Mouse (Mus musculus): ENCODE measurements at regions not wholly inside any gene's neighbourhood (a gene's known extent, or its start where the extent isn't known, plus 50 kb on each side); places are given as distances from the start of the nearest gene placed in this dataset.
"Not testable (repeated sequence)": the region's sequence is repeated elsewhere in the genome, so short reads cannot be mapped to it uniquely, and the experiment has no call there.

DNA sequence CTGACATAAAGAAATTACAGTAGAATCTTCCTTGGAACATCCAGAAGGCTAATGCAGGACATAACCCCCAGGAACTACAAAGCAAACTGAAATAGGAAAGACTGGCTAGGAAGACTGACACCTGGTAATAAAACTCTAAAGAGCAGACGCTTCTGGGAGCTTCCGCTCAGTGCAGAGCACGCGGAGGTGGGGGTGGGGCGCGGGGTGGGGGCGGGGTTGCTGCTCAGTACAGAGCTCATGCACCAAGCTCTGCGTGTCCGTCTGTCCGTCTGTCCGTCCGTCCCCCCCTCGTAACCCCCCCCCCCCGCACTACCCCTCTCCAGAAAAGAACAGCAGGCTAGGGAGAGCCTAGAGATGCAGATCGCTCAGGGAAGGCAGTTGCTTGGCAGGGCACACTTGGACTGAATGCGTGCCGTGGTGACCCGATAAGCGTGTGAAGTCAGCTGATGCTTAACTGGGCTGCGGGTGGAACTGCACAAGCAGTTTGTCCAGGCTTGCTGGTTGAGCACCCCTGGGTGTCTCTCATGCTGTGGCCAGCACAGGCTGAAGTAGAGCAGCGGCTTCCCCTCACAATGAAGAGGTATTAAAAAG is 137.9 kb upstream of the Rapgef5 start:
- DNase-seq (ENCODE audit: low spot score in 2 of 2), result no peak

DNA sequence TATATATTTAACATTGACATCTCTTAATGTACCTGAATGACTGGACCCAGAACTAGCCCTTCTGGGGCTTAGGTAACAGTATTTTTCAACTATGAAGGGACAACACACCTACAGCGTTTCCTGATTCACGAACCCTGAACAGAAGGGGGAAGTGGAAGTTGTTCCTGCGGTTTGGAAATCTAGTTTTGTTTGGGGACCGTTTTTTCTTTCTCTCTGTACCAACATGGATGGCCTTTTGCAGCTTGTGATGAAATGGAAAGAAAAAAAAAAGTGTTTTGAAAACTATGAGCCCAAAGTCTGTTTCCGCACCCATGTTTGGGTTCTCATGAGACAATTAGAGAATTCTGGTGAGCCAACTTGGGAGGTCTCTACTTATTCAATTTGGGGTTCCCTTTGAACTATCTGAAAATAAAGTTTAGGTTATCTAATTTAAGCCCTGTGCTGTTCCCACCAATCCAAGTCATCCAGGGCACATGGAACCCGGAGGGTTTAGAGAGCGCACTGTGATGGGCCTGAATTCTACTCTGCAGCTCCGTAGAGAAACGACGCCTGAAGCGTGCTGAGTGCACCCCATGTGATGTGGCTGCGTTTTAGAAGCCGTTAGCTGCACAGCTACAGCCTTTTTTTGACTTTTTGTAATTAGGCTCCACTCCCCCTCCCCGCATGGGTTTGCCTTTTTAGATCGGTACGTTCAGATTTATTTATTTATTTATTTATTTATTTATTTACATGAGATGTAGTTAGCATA is 137.0 kb upstream of the Rapgef5 start:
- DNase-seq (ENCODE audit: low spot score in 2 of 2), result no peak

DNA sequence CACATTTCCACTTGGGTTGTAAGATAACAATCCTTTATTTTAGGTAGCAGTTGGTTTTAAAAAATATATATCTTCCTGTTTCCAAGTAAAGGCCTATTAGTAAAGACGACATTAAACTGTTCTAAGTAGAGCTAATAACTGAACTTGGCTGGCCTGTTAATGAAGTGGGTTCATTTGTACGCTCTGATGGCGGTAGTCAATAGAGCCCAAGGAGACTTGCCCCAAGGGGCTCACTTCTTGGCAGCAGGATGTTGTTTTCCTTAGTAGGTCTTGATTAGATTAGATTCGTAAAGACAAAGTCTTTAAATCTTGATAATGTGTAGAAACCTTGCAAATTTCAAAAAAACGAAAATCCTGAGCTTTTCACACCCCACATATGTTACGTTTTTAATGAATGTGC is 135.4 kb upstream of the Rapgef5 start:
- DNase-seq (ENCODE audit: low spot score in 2 of 2), result no peak

DNA sequence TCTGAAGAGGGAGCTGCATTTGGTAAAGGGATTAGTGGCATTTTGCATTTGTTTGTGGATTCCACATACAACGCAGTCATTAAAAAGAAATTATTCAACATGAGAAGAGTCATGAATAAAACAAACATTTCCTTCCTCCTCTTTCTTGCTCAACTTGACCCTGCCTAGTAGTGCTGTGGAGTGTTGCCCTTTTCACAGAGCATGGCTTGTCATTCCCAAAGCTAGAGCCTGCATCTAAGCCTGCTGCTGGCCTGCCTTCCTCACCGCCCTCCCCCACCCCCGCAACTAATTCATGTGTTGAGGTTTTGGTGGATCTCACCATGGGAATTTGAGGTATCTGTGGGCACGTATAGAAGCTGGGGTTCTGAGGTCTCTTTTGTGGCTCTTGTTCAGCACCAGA is 133.6 kb upstream of the Rapgef5 start:
- not testable (repeated sequence) for DNase-seq (ENCODE audit: low spot score in 2 of 2)

DNA sequence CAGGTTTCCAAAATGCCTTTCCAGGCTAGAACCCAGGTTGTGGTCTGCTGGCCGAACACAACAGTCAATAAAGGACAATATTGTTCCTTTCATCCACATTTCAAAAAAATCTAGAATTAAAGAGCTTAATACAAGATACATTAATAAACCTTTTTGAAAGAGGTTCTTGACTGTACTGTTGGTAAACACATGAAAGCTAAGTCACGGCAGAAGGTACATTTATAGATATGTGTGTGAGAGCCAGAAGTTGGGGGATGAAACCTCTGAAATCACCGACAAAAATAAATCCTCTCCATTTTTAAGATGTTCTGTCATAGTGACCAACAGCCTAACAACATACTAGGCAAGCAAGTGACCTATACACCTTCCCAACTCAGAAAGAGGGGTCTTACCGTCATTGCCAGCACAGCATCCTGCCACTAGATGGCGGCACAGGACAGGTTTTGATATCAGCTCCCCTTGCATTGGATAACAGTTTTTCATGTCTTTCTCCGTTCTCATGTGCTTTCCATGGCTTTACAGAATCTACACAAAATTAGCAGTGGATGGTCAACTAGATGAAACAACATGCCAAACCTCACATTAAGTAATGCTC is 131.1 kb upstream of the Rapgef5 start:
- peak; percentile 70 to 83 for DNase-seq (ENCODE audit: low spot score in 2 of 2)

DNA sequence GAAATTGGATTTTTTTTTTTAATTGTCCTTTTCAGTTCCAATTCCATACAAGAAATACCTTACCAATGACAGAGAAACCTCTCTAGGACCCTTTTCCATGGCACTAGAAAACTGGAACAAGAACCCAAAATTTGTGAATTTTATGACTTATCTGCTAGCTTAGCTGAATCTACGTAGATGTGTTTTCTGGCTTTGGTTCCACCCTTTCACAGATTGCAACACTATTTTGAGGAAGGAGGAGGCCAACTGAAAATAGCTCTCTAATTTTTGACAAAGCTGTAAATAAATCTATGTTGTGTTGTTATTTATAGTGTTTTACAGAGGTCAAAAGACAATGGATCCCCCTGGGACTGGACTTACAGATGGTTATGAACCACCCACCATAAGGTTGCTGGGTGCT is 130.6 kb upstream of the Rapgef5 start:
- DNase-seq (ENCODE audit: low spot score in 2 of 2), result no peak

DNA sequence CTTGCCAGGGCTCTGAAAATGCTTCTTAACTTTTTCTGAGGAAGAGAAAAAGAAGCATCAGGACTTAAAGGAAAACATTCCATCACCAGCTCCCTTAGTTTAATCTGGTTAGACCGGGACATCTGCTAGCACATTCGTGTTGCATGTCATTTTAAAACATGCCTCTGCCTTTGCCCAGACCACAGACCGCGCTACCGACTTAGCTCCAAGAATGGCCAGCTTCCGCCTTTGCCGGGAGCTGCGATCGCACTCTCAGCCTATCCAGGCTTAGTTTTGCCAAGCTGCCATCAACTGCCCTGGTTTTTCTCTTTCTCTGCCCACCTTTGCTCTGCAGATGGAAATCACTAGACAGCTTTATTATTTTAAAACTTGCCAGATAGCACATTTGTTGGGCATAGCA is 129.3 kb upstream of the Rapgef5 start:
- DNase-seq (ENCODE audit: low spot score in 2 of 2), result peak; percentile 37 to 58

DNA sequence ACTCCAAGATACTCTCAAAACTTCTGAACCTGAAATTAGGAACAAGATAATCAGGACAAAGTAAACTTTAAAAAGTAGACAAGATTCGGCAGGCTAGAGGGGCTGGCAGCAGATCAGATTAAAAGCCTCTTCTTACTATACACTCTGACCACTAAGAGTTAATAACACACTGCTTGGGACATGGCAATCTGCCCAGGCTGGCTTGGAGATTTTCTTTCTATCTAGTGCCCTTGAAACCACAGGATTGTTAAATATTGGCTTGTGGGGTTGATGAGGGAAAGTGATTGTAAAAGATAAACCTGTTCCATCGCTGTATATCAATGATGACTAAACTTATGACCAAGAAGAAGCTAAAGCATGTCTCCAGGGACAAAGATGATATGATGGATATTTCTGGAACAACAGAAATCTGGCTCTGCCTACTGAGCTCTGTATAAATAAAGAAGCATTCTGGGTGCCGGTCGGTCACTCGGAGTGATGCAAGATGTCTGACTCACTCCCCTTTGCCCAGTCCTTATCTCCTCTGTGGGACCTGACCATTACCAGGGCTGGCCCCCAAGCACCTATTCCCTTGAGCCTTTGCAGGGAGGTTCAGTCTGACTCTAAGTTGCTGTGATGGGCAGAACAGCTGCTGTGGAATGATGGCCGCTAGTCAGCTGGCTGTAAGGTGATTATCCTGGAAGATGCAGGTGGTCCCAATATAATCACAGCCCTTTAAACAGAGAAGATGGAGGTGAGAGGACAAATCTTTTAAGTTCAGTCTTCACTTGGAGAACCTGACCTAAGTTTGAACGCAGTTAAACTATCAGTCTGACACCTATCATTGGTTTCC is 126.5 kb upstream of the Rapgef5 start:
- no peak for DNase-seq (ENCODE audit: low spot score in 2 of 2)

DNA sequence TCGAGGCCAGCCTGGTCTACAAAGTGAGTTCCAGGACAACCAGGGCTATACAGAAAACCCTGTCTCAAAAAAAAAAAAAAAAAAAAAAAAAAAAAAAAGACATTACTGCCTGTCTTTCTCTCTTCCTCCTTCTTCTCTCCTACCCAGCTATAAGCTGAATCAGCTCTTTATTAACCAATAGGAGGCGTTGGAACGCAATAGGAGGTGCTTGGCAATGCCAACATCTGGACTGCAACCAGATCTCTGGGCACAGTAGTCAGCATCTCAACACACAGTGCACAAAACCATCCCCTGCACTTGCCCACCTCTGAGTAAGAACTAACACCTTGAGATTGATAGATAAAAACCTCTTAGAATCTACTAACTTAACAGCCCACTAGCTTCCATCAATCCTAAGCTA is 118.8 kb upstream of the Rapgef5 start:
- DNase-seq (ENCODE audit: low spot score in 2 of 2), result no peak

DNA sequence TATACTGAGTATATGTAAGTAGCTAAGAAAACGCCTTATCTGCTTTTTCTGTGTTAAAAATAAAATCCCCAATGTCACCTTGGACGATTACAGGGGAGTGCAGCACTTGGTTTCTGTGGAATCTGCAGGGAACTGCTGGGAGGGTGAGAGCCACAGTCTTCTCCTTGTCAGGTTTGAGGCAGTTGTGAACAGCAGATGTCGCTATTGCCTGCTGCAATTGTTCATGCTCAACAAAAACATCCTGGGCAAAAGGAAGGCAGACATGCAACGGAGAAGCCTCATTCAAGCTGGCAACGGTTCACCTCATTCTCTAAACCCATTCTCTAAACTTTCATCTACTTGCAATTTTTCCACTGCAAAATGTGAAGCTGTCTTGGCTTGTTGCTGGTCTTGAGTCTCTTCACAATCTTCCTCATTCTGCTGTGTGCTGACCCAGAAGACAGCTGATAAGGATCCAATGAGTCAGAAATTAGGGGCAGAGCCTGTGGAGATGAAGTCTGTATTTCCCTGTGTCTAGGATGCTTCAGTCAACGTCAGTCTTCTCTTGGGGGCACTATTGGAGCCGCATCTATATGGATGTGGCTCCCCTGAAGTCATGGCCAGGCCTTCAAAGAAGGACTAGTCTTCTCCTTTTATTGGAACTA is 112.6 kb upstream of the Rapgef5 start:
- peak; percentile 77 to 88 for DNase-seq (ENCODE audit: low spot score in 2 of 2)

DNA sequence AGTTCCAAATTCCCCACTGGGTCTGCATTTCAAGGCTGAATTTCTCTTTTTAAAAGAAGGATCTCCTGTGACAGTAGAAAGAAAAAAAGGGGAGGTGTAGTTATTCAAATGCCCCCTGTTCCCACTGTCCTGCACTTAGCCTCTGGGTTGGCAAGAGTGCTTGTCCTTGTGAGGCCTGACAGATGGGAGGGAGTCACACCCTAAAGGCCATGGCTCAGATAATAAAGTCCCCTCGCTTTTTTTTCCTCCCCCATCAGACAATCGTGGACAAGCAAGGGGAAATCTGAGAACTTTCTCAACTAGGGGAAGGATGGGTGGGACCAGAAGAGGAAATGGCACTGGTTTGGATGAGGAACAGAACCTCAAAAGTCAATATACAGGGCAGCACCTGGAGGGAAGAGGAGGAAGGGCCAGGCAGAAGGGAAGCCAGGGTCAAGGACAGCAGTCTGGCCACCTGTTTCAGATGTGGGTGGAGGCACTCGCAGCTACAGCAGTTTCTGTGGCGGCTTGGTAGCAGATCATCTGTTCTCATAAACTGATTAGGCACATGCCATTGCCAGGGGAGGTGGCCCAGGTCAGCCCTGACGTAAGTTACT is 112.0 kb upstream of the Rapgef5 start:
- no peak for DNase-seq (ENCODE audit: low spot score in 2 of 2)

DNA sequence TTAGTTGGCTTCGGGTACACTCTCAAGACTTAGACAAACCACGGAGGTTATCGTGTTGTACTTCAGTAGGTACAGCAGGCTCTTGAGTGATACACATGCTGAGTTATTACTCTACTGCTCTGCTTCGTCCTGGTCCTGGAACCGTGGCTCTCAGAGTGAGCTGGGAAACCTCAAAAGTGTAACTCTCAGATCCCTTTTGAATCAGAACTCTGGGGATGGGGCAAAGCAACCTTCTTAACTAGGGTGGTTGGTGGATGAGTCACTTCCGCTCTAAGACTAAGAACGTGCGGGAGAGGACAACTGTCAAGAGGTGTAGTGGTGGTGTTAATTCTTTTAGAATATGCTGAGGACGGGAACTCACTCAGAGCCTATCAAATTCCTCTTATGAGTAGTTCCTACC is 109.4 kb upstream of the Rapgef5 start:
- DNase-seq (ENCODE audit: low spot score in 2 of 2), result no peak

DNA sequence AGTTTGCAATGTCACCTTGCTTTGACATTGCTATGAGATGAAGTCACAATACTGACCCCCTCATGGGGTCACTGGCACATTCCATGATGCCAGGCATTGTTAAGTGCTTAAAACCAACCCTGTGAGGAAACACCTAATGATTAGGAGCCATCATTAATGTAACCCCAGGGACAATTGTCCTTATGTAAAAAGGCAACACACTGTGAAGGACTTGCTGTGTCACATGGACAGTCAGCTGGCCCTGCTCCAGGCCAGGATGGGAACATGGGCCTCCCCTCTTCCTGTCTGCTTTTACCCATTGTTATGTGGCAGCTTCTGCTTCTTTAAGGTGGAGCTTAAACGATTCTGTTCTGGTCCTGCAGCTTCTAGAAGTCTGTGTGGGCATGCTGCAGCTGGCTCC is 105.7 kb upstream of the Rapgef5 start:
- no peak for DNase-seq (ENCODE audit: low spot score in 2 of 2)

DNA sequence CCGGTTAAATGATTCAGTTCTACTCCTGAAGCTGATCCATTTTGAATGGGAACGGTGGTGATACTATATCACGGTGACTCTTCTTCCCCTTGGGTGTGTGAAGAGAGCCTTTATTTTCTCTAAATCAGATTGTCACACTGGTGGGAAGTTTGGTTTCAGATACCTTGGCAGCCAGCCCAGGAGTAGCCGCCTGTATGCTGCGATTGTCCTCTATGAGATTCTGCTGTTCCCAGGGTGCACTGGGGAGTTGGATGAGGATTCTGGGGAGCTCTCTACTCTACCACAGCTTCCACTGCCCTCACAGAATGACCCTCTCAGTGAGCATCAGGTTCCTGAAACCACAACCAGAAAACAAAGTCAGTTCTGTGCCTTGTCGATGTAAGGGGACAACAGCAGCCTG is 104.0 kb upstream of the Rapgef5 start:
- peak in 1 of 2 experiments; percentile 12 for DNase-seq (ENCODE audit: low spot score in 2 of 2)

DNA sequence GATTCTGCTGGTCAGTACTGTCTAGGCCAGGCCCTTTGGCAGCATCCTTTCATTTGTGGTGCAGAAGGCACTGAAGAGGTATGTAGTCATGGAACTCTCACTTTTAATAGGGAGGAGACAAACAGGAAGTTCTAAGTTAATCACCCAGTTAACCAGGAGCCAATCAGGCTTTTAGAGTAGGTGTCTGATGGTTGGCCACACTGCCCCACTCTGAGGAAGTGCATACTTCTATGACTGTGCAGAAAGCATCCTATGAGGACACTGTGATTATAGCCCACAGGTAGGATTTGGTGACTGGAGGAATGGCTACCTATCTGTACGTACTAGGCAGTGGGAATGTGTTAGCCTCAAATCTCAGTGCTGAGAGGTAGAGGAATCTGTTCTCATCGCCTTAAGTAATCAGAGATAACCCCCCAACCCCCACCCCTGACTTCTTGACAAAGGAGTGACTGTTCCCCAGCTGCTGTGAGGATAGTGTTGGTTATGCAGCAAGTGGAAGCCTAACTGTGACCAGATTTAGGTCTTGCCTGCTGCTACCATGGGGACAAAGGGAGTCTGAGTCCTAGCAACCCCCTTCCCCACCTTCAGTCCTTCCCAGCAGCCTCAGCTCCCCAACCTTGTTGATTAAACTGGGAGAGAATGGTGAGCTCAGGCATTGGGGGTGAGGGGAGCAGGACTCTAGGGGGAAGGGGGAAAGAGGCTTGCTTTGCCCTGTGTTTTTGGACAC is 103.3 kb upstream of the Rapgef5 start:
- no peak for DNase-seq (ENCODE audit: low spot score in 2 of 2)

DNA sequence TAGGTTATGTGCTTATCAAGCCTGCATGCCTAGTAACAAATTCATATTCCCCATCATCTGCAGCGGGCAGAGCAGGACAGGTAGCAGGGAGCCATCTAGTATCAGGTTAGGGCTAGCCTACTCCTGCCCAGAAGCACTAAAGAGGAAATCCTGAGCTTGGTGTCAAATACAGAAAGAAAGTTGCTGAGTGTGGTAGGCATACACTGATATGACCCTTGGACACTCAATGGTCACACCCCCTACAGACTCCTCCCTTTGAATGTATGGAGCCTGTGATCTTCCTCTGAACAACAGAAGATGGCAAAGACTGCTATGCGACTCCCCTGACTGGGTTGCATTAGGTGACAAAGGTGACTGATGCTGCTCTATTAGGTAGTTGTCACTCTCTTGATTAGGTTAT is 102.3 kb upstream of the Rapgef5 start:
- DNase-seq (ENCODE audit: low spot score in 2 of 2), result no peak

DNA sequence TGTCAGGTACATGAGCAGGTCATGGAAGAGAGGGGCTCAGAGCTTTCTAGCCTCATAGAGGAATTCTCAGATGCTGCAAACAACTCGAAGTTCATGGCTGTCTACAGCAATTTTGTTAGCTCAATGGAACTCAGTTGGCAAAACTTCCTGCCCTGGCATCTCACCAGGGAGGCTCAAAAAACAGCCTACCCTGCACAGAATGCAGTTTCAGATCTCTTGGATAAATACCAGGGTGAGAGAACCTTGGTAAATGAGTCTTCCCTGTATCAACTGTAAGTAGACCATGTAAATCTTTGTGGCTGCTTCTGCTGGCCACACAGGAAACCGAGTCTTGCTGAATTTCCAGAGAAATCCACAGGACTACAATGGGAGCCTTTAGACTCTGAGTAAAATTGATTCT is 101.1 kb upstream of the Rapgef5 start:
- DNase-seq (ENCODE audit: low spot score in 2 of 2), result no peak

DNA sequence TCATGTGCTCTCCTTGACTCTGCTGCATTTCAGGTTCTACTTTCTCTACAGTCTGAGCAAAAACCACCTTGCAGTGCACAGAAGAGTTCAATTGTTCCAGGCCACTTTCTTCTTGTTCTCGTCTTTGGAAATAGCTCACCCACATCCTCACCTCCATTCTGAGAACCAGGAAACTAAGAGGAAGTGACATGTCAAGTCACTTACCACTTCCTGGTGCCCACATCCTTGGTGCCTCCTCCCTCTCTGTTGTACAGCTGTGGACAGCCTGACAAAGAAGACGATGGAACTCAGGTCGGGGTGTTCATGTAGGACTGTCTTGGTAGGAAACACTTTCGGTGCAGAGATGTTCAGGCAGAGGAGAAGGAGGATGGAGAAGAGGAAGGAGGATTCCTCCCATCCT is 98.3 kb upstream of the Rapgef5 start:
- no peak for DNase-seq (ENCODE audit: low spot score in 2 of 2)

DNA sequence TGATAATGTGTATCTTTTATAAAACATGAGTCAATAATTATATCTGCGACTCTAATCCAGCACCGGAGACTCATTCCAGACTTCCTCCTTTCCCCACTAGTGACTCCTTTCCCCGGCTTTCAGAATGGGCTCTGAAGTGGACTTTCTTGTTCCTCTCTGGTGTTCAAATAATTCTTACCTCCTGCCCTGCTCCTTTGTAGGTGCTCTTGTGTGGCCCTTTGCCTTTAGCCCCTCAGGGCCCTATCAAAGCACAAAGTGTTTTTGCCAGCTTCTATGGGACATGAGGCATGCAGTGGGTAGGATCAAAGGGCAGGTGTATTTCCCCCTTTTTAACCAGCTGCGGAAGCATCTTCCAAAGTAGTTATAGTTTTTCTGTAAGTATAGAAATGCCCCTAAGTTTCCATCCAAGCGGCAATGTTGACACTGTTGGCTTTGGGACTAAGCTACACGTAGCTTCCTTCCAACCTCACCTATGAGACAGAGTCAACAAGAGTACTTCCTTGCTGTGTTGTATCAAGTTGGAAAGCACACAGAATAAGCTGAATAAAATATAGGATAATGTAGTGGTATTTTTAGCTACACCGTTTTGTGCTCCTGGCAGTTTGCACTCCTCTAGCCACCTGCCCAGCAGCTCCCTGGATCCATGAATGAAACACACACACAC is 93.8 kb upstream of the Rapgef5 start:
- DNase-seq (ENCODE audit: low spot score in 2 of 2), result no peak
